Mouse (Mus musculus) megakaryocyte, embryonic 14.5 days (primary cell): ENCODE data around the gene Trip6.

Experiments used
- FLI1 ChIP-seq: IDR thresholded peaks from 2 replicates; pipeline ENCODE4 v1.6.1; 2012; ENCODE audit warnings: low read length, inconsistent platforms, mixed read lengths
- GATA1 ChIP-seq: IDR thresholded peaks from 3 replicates; pipeline ENCODE4 v1.6.1; 2012; ENCODE audit warnings: mixed read lengths, low read length, inconsistent platforms, borderline replicate concordance

GRCm38 (mm10) chr5:137354091-137354490, 39.9 kb upstream of the Trip6 start:
- TF ChIP-seq GATA1 (no peak), FLI1 (no peak)
